Comparison of ENCODE assay signal across 8 mouse cellular contexts in genomic region chr7:139978278-139978892, GRCm38 (mm10). TPM values are rescaled to one million over a fixed set of nuclear protein-coding genes. Genes with fewer than 3 reads are reported as not detected.
A peak's percentile ranks its signal among the peaks of the same experiment; 100 is the strongest.
DNase-seq lines count a peak whose midpoint lies in the region; ATAC-seq and TF ChIP-seq lines count a peak whose summit lies in the region.

6430531B16Rik (minus strand) TSS chr7:139978755.

- no peaks in the 10 kb centered on the region for H3K36me3 ChIP-seq in ES-E14 (ENCODE audit: control insufficient read depth, insufficient read depth, low read length, poor library complexity, severe bottlenecking)
- H3K36me3 ChIP-seq in liver, postnatal 0 days (replicated peaks; ENCODE audit: insufficient read depth, low read length) = no peaks in the 10 kb centered on the region
- no peaks in the 10 kb centered on the region for H3K36me3 ChIP-seq in neural tube, embryonic 14.5 days (ENCODE audit: control insufficient read depth, insufficient read depth, low read length)

- H3K9ac ChIP-seq in ES-E14 (ENCODE audit: insufficient read depth, low read depth, low read length, poor library complexity, severe bottlenecking) = peak within 1 kb of the TSS; percentile 62; the same call in 1 of the 2 replicates
- H3K9ac ChIP-seq in liver, postnatal 0 days (replicated peaks) = 0 out of 2 replicates have a peak within 1 kb of the TSS, but pooled peaks have one; percentile 21
- peak within 1 kb of the TSS; percentile 59 for H3K9ac ChIP-seq in neural tube, embryonic 14.5 days (replicated peaks; ENCODE audit: low read depth, low read length)

- 7% methylated on average over 32 of the region's 32 CpGs for WGBS in liver, postnatal 0 days (ENCODE audit: insufficient replicate concordance)
- WGBS in neural tube, embryonic 14.5 days = 4% methylated on average over 32 of the region's 32 CpGs

- ATAC-seq in liver, postnatal 0 days = peak; percentile 82
- peak; percentile 97 for ATAC-seq in neural tube, embryonic 14.5 days (ENCODE audit: low read depth)

- in situ Hi-C loops in ES-E14 (cut with MboI; ENCODE audit: low sequenced_read_pairs in 2 of 2, unreplicated experiment in 2 of 2) = no loop called here

- peak; percentile 63 for DNase-seq in ES-E14 (ENCODE audit: low read depth, low spot score)
- peak; percentile 80 for DNase-seq in cerebellum, adult 9-10 months
- peak; percentile 79 for DNase-seq in forelimb bud, embryonic 11.5 days (ENCODE audit: low read depth, low spot score)
- peak; percentile 79 for DNase-seq in heart, postnatal 4 days
- peak; percentile 92 to 94 for DNase-seq in layer of hippocampus, adult 18-20 months (ENCODE audit: low spot score in 2 of 2)
- DNase-seq in liver, postnatal 0 days = peak; percentile 79
- DNase-seq in telencephalon, adult 2 months (ENCODE audit: low read depth, low spot score) = peak; percentile 90

- H3K9me3 ChIP-seq in ES-E14 (ENCODE audit: control insufficient read depth, insufficient read depth, low read depth, low read length) = no peaks in the 10 kb centered on the region
- no peaks in the 10 kb centered on the region for H3K9me3 ChIP-seq in liver, postnatal 0 days (ENCODE audit: low read length)
- H3K9me3 ChIP-seq in neural tube, embryonic 14.5 days (ENCODE audit: control insufficient read depth, low read length) = no peaks in the 10 kb centered on the region

- H3K4me3 ChIP-seq in ES-E14 (ENCODE audit: insufficient read depth in 1 of 2, low read depth in 1 of 2, low read length in 2 of 2, poor library complexity in 1 of 2, severe bottlenecking in 1 of 2) = peak within 1 kb of the TSS; percentile 73 to 88
- peak within 1 kb of the TSS; percentile 53 for H3K4me3 ChIP-seq in liver, postnatal 0 days (ENCODE audit: low read depth, low read length)
- peak within 1 kb of the TSS; percentile 48 for H3K4me3 ChIP-seq in neural tube, embryonic 14.5 days (ENCODE audit: low read depth, low read length)

- H3K4me2 ChIP-seq in liver, postnatal 0 days (ENCODE audit: low read depth, low read length) = peak within 1 kb of the TSS; percentile 81
- H3K4me2 ChIP-seq in neural tube, embryonic 14.5 days (ENCODE audit: low read depth, low read length) = peak within 1 kb of the TSS; percentile 87

- peaks cover 3 to 24% of the 10 kb centered on the region in 2 experiments; a peak in 3 of 4 replicates for H3K4me1 ChIP-seq in ES-E14 (ENCODE audit: control insufficient read depth in 2 of 2, insufficient read depth in 2 of 2, low read length in 2 of 2, poor library complexity in 1 of 2)
- peaks cover 12% of the 10 kb centered on the region for H3K4me1 ChIP-seq in liver, postnatal 0 days (ENCODE audit: insufficient read depth)
- peaks cover 8% of the 10 kb centered on the region; the same call in 1 of the 2 replicates for H3K4me1 ChIP-seq in neural tube, embryonic 14.5 days (ENCODE audit: control insufficient read depth, insufficient read depth, low read length)

- H3K27me3 ChIP-seq in liver, postnatal 0 days (ENCODE audit: insufficient read depth, low read length) = no peaks in the 10 kb centered on the region
- H3K27me3 ChIP-seq in neural tube, embryonic 14.5 days (ENCODE audit: control insufficient read depth, insufficient read depth, low read length) = no peaks in the 10 kb centered on the region

- TF ChIP-seq EP300 in liver, postnatal 0 days (IDR thresholded peaks at IDR 0.05; ENCODE audit: low read depth) = no peak

- no peak for TF ChIP-seq CTCF in liver, postnatal 0 days (IDR thresholded peaks at IDR 0.05; ENCODE audit: low read depth)

- no peak within 1 kb of the TSS for H3K27ac ChIP-seq in ES-E14 (ENCODE audit: insufficient read depth, low read depth, low read length, poor library complexity, severe bottlenecking)
- H3K27ac ChIP-seq in liver, postnatal 0 days (ENCODE audit: low read depth) = no peak within 1 kb of the TSS
- H3K27ac ChIP-seq in neural tube, embryonic 14.5 days (ENCODE audit: low read depth, low read length) = no peak within 1 kb of the TSS; the same call in 1 of the 2 replicates

TF ChIP-seq in ES-E14, 5 proteins besides CTCF, POLR2A, EP300 and RAD21:
- TF ChIP-seq HCFC1 (IDR thresholded peaks at IDR 0.05; ENCODE audit: borderline replicate concordance, insufficient read depth, low read length) (peak; percentile 39; the same call in 1 of the 2 replicates), ZNF384 (IDR thresholded peaks at IDR 0.05; ENCODE audit: low read depth, low read length) (no peak)
TF ChIP-seq in ES-E14: peak in this region for 1.

RNA-seq across cellular contexts. Expression of gene 6430531B16Rik, which starts in this region (rescaled TPM):
- total RNA-seq in ES-E14 (2012; rRNA removed) = 1.8 TPM in 2 replicates
- total RNA-seq in heart, postnatal 4 days (2021) = not detected
- 1 to 10 TPM in 1 of 2 experiments, under 1 TPM in 1; 0.99 to 1.5 TPM for total RNA-seq in layer of hippocampus, adult 18-20 months (2021)
- not detected in 2 replicates for polyA plus RNA-seq in liver, postnatal 0 days (2015; fragmentation: Nextera tagmentation; extraction: Ambion mirVana)
- 0.46 and 1.4 TPM in 2 replicates for polyA plus RNA-seq in neural tube, embryonic 14.5 days (2014; fragmentation: Nextera tagmentation; extraction: Ambion mirVana)

Comparison
In these comparisons a context has a peak if more than half of its experiments do, and no peak if none do; other contexts are left out.
1. Peak in DNase-seq in heart, postnatal 4 days; RNA of the gene not detected or under 1 TPM.
2. Peak in DNase-seq, ATAC-seq, H3K4me3 ChIP-seq, H3K9ac ChIP-seq and H3K4me2 ChIP-seq in liver, postnatal 0 days; RNA of the gene not detected or under 1 TPM.